Comparison of ENCODE assay signal across 14 mouse cellular contexts in genomic region chr11:69003592-69003991, GRCm38 (mm10). TPM values are rescaled to one million over a fixed set of nuclear protein-coding genes. Genes with fewer than 3 reads are reported as not detected.
A peak's percentile ranks its signal among the peaks of the same experiment; 100 is the strongest.
DNase-seq lines count a peak whose midpoint lies in the region; ATAC-seq and TF ChIP-seq lines count a peak whose summit lies in the region.
"Had no signal": no experiment of that assay in that cellular context is flagged by ENCODE, and none has a peak within 500 bp of the region (broad histone marks: within the 10 kb centered on the region; RNA-seq: fewer than 3 reads in every experiment).

No protein-coding gene starts in this region.

- H3K9ac ChIP-seq in heart, embryonic 11.5 days (ENCODE audit: low read depth, low read length) = 0 out of 2 replicates have a peak overlapping the region, but pooled peaks have one; percentile 10
- H3K9ac ChIP-seq in lung, postnatal 0 days (replicated peaks; ENCODE audit: low read depth) = no peak overlapping the region
- H3K9ac ChIP-seq: limb, embryonic 15.5 days had no signal

- no peak for ATAC-seq in heart, embryonic 11.5 days (replicated peaks; ENCODE audit: insufficient number of reproducible peaks, low FRiP score, low TSS enrichment)
- ATAC-seq in lung, postnatal 0 days = no peak

- no peak overlapping the region for H3K4me2 ChIP-seq in heart, embryonic 11.5 days
- no peak overlapping the region for H3K4me2 ChIP-seq in lung, postnatal 0 days (replicated peaks; ENCODE audit: low read depth, low read length)
- H3K4me2 ChIP-seq: limb, embryonic 15.5 days had no signal

- no peak for DNase-seq in heart, postnatal 36 days
- DNase-seq in lung, postnatal 0 days (ENCODE audit: low spot score) = peak; percentile 14
- no peak for DNase-seq in lung, postnatal 25 days (ENCODE audit: low spot score)
- DNase-seq in adrenal gland, postnatal 10 days = peak; percentile 67
- peak; percentile 22 for DNase-seq in retina, postnatal 1 day
- no peak for DNase-seq in c-Kit-positive CD71-positive TER-119-positive erythroid progenitor cells, embryonic 14.5 days (ENCODE audit: low spot score)
- no peak for DNase-seq in thymus, adult 2 months
- DNase-seq: cerebellum, adult 8-10 months; layer of hippocampus, adult 9-11 months; right cerebral cortex, postnatal 25 days; thymus, adult 18-20 months had no signal

- TF ChIP-seq CTCF in lung, postnatal 0 days (IDR thresholded peaks at IDR 0.05) = peak; percentile 43
- no peak for TF ChIP-seq CTCF in thymus, adult 2 months (IDR thresholded peaks at IDR 0.05; ENCODE audit: borderline replicate concordance, control insufficient read depth, extremely low read depth, insufficient read depth, low read length, poor library complexity)

- H3K4me3 ChIP-seq in heart, embryonic 11.5 days (ENCODE audit: low read depth, low read length) = no peak overlapping the region
- no peak overlapping the region for H3K4me3 ChIP-seq in lung, postnatal 0 days (ENCODE audit: low read depth, low read length)
- H3K4me3 ChIP-seq in thymus, adult 2 months (ENCODE audit: control insufficient read depth, insufficient read depth, low read length) = no peak overlapping the region
- H3K4me3 ChIP-seq: hindbrain, embryonic 10.5 days; limb, embryonic 15.5 days had no signal

- no peak overlapping the region for H3K27ac ChIP-seq in heart, embryonic 11.5 days (ENCODE audit: low read depth, low read length)
- no peak overlapping the region for H3K27ac ChIP-seq in lung, postnatal 0 days (ENCODE audit: low read length)
- no peak overlapping the region for H3K27ac ChIP-seq in thymus, adult 2 months (ENCODE audit: control insufficient read depth, insufficient read depth, low read length)
- H3K27ac ChIP-seq: hindbrain, embryonic 10.5 days; limb, embryonic 15.5 days had no signal

- intact Hi-C loops in heart, postnatal 36 days (cut with DNase I) = no loop called here

- 53% methylated on average over 4 of the region's 4 CpGs for WGBS in heart, embryonic 11.5 days (ENCODE audit: insufficient replicate concordance)
- WGBS in lung, postnatal 0 days = 52% methylated on average over 4 of the region's 4 CpGs
- 82% methylated on average over 4 of the region's 4 CpGs for WGBS in thymus, adult 2 months

- H3K9me3 ChIP-seq in heart, embryonic 11.5 days (replicated peaks; ENCODE audit: control insufficient read depth, low read length) = no peaks in the 10 kb centered on the region
- H3K9me3 ChIP-seq in lung, postnatal 0 days (ENCODE audit: low read length) = no peaks in the 10 kb centered on the region
- H3K9me3 ChIP-seq: hindbrain, embryonic 10.5 days; limb, embryonic 15.5 days had no signal

- no peak for TF ChIP-seq POLR2A in thymus, adult 2 months (IDR thresholded peaks at IDR 0.05; ENCODE audit: control insufficient read depth, extremely low read depth, insufficient read depth, low read length, poor library complexity)

- H3K27me3 ChIP-seq in heart, embryonic 11.5 days (ENCODE audit: control insufficient read depth, insufficient read depth, low read length) = no peaks in the 10 kb centered on the region
- no peaks in the 10 kb centered on the region for H3K27me3 ChIP-seq in lung, postnatal 0 days (replicated peaks; ENCODE audit: insufficient read depth, low read length)
- no peaks in the 10 kb centered on the region for H3K27me3 ChIP-seq in thymus, adult 2 months (ENCODE audit: control insufficient read depth, insufficient read depth, low read length)
- H3K27me3 ChIP-seq: limb, embryonic 15.5 days had no signal

- TF ChIP-seq EP300 in lung, postnatal 0 days (IDR thresholded peaks at IDR 0.05) = no peak

- peaks cover 23% of the 10 kb centered on the region for H3K36me3 ChIP-seq in heart, embryonic 11.5 days (ENCODE audit: control insufficient read depth, insufficient read depth, low read length)
- H3K36me3 ChIP-seq in lung, postnatal 0 days (ENCODE audit: insufficient read depth, low read length) = peaks cover 18% of the 10 kb centered on the region
- H3K36me3 ChIP-seq in thymus, adult 2 months (ENCODE audit: control insufficient read depth, insufficient read depth, low read length) = peaks cover 35% of the 10 kb centered on the region

- peaks cover 7% of the 10 kb centered on the region for H3K4me1 ChIP-seq in heart, embryonic 11.5 days (ENCODE audit: control insufficient read depth, insufficient read depth, low read length)
- H3K4me1 ChIP-seq in lung, postnatal 0 days (ENCODE audit: insufficient read depth, low read depth, low read length) = no peaks in the 10 kb centered on the region
- H3K4me1 ChIP-seq in thymus, adult 2 months (replicated peaks; ENCODE audit: control insufficient read depth, insufficient read depth, low read length) = no peaks in the 10 kb centered on the region

RNA-seq across cellular contexts. Expression of gene Pfas, which starts 4.7 kb away (rescaled TPM):
- polyA plus RNA-seq in heart, embryonic 11.5 days (2014; fragmentation: Nextera tagmentation; extraction: Ambion mirVana) = 17.3 and 24.0 TPM in 2 replicates
- total RNA-seq in heart, postnatal 36 days (2021) = 1 to 10 TPM; 5.8 to 8.3 TPM
- 7.0 and 9.0 TPM in 2 replicates for polyA plus RNA-seq in lung, postnatal 0 days (2015; fragmentation: Nextera tagmentation; extraction: Ambion mirVana)
- 10 to 100 TPM; 23.8 to 32.9 TPM for total RNA-seq in adrenal gland, postnatal 10 days (2021)
- polyA plus RNA-seq in thymus, adult 2 months (2012; rRNA removed) = 28.5 and 43.0 TPM in 2 replicates

RNA-seq across cellular contexts. Expression of gene Ctc1, which starts 12.1 kb away (rescaled TPM):
- polyA plus RNA-seq in heart, embryonic 11.5 days (2014; fragmentation: Nextera tagmentation; extraction: Ambion mirVana) = 41.3 and 48.3 TPM in 2 replicates
- total RNA-seq in heart, postnatal 36 days (2021) = 10 to 100 TPM; 12.5 to 14.3 TPM
- 12.2 and 12.3 TPM in 2 replicates for polyA plus RNA-seq in lung, postnatal 0 days (2015; fragmentation: Nextera tagmentation; extraction: Ambion mirVana)
- 10 to 100 TPM; 25.3 to 30.0 TPM for total RNA-seq in adrenal gland, postnatal 10 days (2021)
- 57.8 and 64.4 TPM in 2 replicates for polyA plus RNA-seq in thymus, adult 2 months (2012; rRNA removed)

RNA-seq across cellular contexts. Expression of gene Rangrf, which starts 28.6 kb away (rescaled TPM):
- 67.0 and 70.6 TPM in 2 replicates for polyA plus RNA-seq in heart, embryonic 11.5 days (2014; fragmentation: Nextera tagmentation; extraction: Ambion mirVana)
- 10 to 100 TPM; 78.9 to 97.0 TPM for total RNA-seq in heart, postnatal 36 days (2021)
- polyA plus RNA-seq in lung, postnatal 0 days (2015; fragmentation: Nextera tagmentation; extraction: Ambion mirVana) = 16.0 and 18.3 TPM in 2 replicates
- total RNA-seq in adrenal gland, postnatal 10 days (2021) = 10 to 100 TPM; 20.4 to 24.7 TPM
- polyA plus RNA-seq in thymus, adult 2 months (2012; rRNA removed) = 22.0 and 28.0 TPM in 2 replicates

RNA-seq across cellular contexts. Expression of gene Slc25a35, which starts 35.7 kb away (rescaled TPM):
- 1.5 and 1.6 TPM in 2 replicates for polyA plus RNA-seq in heart, embryonic 11.5 days (2014; fragmentation: Nextera tagmentation; extraction: Ambion mirVana)
- total RNA-seq in heart, postnatal 36 days (2021) = 1 to 10 TPM; 5.0 to 5.8 TPM
- 4.3 and 5.5 TPM in 2 replicates for polyA plus RNA-seq in lung, postnatal 0 days (2015; fragmentation: Nextera tagmentation; extraction: Ambion mirVana)
- total RNA-seq in adrenal gland, postnatal 10 days (2021) = 10 to 100 TPM; 28.5 to 32.9 TPM
- polyA plus RNA-seq in thymus, adult 2 months (2012; rRNA removed) = 27.1 and 27.6 TPM in 2 replicates

RNA-seq across cellular contexts. Expression of gene Aurkb, which starts 41.9 kb away (rescaled TPM):
- 89.2 and 89.6 TPM in 2 replicates for polyA plus RNA-seq in heart, embryonic 11.5 days (2014; fragmentation: Nextera tagmentation; extraction: Ambion mirVana)
- total RNA-seq in heart, postnatal 36 days (2021) = 1 to 10 TPM in 1 of 2 experiments, under 1 TPM in 1; 0.72 to 1.2 TPM
- 6.5 and 9.1 TPM in 2 replicates for polyA plus RNA-seq in lung, postnatal 0 days (2015; fragmentation: Nextera tagmentation; extraction: Ambion mirVana)
- 10 to 100 TPM; 16.2 to 22.5 TPM for total RNA-seq in adrenal gland, postnatal 10 days (2021)
- polyA plus RNA-seq in thymus, adult 2 months (2012; rRNA removed) = 192 and 276 TPM in 2 replicates

Comparison
In these comparisons a context has a peak if more than half of its experiments do, and no peak if none do; other contexts are left out.
1. DNase-seq: peak in lung, postnatal 0 days (single experiment), adrenal gland, postnatal 10 days (single experiment) and retina, postnatal 1 day (single experiment); none in heart, postnatal 36 days (0 of 2), lung, postnatal 25 days (single experiment), c-Kit-positive CD71-positive TER-119-positive erythroid progenitor cells, embryonic 14.5 days (single experiment) and thymus, adult 2 months (single experiment).